Mouse (Mus musculus) lung, postnatal 10 days (tissue): ENCODE results near the gene Immp2l.

Experiments used
- DNase-seq: peaks from one replicate; pipeline ENCODE4 v3.0.0; 2021

The Immp2l gene

DNA sequence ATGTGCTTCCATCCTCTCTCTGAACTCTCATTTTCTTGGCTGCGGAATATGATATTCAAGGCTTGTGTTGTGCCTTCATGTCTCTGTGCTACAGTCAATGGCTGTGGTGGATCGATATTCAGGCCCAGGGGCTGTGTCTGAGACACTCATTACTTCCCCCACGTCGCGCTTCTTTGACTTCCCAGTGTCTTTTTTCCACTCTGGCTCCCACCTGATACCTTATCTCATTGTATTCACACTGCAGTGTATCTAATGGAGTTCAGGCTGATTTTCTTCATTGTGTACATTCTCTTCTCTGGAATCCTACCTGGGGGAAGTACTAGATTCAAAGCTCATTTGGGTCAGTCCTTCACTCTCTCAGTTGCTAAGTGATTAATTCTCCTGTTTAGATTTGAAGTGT lies 27.1 kb downstream of the Immp2l start:
- DNase-seq: no peak

DNA sequence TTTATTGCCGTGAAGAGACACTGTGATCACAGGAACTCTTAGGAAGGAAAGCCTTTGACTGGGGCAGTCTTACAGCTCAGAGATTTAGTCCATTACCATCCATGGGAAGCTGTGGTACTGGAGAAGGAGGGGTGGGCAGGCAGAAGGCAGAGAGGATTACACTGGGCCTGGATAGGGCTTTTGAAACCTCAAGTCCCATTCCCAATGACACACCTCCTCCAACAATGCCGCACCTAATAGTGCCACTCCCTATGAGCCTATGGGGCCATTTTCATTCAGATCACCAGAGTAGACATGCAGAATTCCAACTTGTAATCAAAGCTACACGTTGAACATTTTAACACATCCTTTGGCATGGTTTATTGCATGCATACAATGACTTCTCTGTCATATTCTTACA lies 29.0 kb downstream of the Immp2l start:
- DNase-seq: no peak

- DNase-seq: no peak
These were observed 30.3 kb downstream of the Immp2l start for GRCm38 (mm10) chr12:41054006-41054791.

DNA sequence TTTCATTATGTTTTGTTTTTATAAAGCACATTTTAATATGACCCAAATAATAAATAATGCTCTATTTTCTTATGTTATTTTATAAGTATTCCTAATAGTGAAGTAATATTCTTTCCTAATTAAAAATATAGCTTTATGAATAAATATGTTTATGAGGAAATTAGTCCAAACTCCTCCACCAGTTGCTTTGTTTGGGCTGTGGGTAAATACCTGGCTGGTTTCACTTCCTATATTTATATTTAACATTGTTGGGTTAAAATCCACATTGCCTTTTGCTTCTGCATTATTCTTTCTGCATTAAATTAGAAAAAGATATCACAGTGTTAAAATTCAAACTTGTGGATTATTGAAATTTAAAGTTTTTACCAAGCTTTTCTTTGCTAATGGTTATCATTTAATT lies 32.1 kb downstream of the Immp2l start:
- DNase-seq: no peak

DNA sequence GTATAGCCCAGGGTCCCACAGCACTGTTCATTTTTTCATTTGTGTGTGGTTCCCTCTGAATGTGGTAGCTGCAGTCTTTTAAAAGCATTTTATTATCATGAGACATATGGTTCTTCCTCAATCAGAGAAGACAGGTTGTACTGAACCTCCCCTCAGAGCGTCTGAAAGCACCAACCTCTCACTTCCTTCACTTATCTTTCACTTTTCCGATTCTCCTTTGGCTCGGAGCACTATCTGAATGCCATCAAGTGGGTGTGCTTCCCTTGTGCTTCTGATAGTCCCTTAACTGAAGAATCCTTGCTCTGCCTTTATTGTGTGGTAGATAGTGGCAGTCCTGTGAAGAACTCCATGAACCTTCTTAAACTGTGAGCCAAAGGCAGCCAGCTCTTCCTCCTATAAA lies 39.4 kb downstream of the Immp2l start:
- no peak for DNase-seq

GRCm38 (mm10) chr12:41081843-41082242 lies 58.0 kb downstream of the Immp2l start:
- DNase-seq: no peak

GRCm38 (mm10) chr12:41084370-41085089 lies 60.6 kb downstream of the Immp2l start:
- DNase-seq: no peak

- no peak for DNase-seq
These were observed 66.1 kb downstream of the Immp2l start for GRCm38 (mm10) chr12:41089931-41090366.

- no peak for DNase-seq
These were observed 66.9 kb downstream of the Immp2l start for GRCm38 (mm10) chr12:41090771-41091170.

DNA sequence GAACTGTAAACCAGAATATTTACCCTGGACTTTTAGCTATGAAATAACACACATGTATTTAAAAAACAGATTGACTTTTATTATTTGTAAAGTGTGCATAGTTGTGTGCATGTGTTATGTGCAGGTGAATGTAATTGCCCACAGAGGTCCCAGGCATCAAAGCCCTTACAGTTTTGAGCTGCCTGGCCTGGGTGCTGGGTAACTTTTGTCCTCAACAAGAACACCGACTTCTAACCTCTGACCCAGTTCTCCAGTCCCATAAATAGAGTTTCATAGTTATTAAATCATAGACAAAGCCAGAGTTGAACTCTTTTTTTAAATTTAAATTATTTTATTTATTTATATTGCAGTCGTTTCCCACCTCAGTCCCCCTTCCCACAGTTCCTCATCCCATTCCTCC lies 67.4 kb downstream of the Immp2l start:
- DNase-seq: no peak

GRCm38 (mm10) chr12:41096045-41096444 lies 72.2 kb downstream of the Immp2l start:
- no peak for DNase-seq

- peak; percentile 48 for DNase-seq
These were observed 73.5 kb downstream of the Immp2l start for GRCm38 (mm10) chr12:41097406-41097805.

DNA sequence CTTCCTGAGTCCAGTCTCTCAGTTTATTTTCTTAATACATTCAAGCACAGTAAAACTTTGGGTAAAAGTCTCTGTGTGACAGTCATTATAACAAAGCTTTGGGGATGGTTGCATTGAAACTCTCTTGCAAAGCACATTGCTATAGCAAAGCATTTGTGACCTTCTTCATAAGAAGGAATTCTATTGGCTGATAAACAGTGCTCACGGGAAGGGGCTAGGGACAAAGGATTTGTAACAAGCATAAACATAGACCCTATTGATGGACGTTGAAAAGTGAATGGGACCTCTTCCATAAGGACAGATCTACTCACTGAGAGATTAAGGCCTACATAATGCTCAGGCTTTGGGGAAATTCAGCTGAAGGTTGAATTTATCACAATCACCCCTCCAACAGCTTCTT lies 85.1 kb downstream of the Immp2l start:
- no peak for DNase-seq

DNA sequence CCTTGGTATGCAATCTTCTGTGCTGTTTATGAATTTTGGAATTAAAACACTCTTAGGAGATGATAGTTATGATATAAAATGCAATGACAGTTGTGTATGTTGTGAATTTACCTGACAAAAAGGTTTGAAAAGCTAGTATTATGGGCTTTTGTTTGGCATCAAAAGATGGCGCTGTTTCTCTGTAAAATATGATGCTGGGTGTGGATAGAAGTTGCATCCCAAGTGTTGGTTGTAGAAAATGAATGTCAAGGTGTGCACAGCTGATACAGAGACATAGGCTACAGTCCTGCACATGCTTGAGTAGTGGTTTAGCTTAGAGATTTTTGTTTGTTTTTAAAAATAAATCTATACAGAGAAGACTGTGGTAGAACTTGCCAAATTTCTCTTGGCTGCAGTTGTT lies 87.6 kb downstream of the Immp2l start:
- peak; percentile 5 for DNase-seq

GRCm38 (mm10) chr12:41112137-41112536 lies 88.2 kb downstream of the Immp2l start:
- no peak for DNase-seq

DNA sequence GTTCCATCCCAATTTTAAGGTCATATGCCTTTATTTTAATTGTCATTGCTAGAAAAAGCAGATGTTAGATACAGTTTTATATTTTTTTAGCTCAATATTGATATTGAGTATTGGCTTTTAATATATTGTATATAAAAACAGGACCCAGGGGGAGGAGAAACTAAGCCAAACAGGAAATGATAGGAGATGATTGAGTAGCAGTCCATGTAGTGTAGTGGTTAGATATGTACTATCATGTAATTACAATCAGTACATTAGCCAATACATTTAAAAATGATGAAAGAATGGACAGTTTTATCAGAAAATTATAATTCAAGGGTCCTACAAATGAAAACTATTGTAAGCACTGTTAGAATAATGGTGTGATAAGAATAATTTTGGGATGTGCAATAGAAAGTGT lies 94.5 kb downstream of the Immp2l start:
- DNase-seq: no peak

DNA sequence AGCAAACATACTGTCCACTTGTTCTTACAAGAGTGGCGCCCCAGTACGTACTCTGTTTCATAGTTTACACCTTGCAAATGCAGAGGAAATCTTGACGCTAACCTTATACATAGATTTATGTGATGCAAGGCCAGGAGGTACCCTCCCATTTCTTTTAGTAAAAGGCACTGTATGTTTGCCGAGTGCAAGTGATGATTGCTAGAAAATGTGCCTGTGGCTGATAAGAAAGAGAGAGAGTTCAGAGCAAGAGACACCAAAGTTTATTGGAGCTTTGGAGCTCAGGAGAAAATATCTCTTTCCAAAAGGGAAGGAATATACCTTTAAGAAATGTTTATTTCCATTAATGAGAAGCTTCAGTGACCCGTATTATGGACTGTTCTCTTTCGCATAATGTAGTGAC lies 95.8 kb downstream of the Immp2l start:
- no peak for DNase-seq

- no peak for DNase-seq
These were observed 99.3 kb downstream of the Immp2l start for GRCm38 (mm10) chr12:41123207-41123606.

DNA sequence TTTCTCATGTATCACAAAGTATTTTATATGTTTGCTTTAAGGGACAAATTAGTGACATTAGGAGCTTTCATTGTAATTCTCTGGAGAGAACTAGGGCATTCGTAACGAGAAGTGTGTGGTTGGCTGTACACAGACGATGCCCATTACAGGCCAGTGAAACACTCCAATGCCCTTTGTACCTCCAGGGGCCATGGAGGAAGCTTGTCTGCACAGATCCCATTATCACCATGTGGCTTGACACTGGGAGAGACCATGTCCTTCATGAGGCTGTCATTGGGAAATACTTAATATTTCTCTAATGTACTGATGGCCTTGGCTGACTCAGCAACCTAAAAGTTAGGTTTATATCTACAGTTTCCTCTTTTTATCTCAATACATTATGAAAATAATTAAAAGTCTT lies 111.0 kb downstream of the Immp2l start:
- DNase-seq: no peak

DNA sequence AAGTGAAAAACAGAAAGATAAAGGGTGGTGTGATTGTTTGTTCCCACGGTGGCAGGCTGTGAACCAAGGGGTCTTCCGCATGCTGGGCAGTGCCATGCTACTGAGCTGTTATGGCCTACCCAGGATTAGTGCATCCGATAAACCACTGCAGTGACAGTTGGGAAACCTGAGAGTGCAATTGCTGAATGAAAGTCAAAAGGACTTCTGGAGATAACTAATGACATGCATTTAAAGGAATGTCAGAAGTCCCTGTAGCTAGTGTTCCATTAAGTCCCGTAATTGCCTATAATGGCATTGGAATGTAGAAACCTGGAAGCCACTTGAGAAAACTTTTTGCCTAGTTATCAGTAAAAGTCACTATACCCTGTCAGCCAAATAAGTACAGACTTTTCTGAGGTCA lies 135.7 kb downstream of the Immp2l start:
- no peak for DNase-seq

DNA sequence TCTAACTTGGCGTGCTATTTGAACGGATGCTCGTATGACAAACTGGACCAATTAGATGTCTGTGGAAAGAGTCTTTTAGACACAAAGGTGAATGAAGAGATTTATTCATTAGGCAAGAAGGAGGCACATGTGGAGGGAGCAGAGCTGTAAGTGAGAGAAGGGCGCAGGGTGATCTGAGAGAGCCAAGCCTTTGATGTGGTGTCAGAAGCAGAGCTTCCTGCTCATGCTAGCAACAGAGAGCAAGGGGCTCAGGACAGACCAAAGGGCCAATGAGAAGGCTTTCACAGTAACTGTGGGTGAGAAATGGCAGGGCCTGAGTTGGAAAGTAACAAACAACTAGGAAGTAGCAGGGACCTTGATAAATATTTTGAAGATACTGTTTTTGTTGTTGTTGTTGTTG lies 143.9 kb downstream of the Immp2l start:
- no peak for DNase-seq

- DNase-seq: no peak
These were observed 146.2 kb downstream of the Immp2l start for GRCm38 (mm10) chr12:41170051-41170450.

GRCm38 (mm10) chr12:41182856-41183255 lies 159.0 kb downstream of the Immp2l start:
- DNase-seq: no peak

DNA sequence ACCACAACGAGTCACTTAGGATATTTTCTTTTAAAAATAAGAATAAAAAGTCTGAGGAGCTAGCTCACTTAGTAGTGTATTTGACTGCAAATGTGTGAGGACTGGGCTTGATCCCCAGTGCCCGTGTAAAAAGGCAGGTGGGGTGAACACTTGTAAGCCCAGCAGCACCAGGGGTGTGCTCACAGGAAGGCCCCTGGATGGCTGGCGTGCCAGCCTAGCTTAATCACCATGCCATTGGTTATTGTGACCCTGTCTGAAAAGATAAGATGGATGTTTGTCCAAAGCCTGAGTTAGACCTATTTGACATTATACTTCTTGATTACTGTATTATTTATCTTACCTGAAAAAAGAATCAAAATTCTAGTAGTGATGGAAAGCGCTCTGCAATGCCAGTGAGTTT lies 161.2 kb downstream of the Immp2l start:
- DNase-seq: no peak

DNA sequence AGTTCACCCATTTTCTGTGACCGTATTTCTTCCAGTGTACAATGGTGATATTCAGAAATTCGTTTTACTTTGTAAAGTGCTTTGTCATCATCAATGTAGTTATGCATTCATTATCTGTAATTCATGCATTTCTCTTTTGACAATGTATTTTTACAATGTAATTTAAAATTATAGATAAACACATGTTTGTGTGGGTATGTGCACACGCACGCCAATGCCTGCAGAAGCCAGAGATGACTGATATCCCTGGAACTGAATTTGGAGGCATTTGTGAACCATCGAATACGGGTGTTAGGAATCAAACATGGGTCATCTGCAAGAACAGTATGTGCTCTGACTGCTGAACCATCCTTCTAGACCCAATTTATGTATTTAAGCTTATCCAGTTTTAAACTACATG lies 161.6 kb downstream of the Immp2l start:
- DNase-seq: no peak
